Mouse (Mus musculus): ENCODE data around the gene Scrn3. TPM values are rescaled to one million over a fixed set of nuclear protein-coding genes. Genes with fewer than 3 reads are reported as not detected.

Gene Scrn3
- polyA plus RNA-seq, 1 experiment = 6.8 TPM

- no peak for TF ChIP-seq POLR2A (IDR thresholded peaks at IDR 0.05; ENCODE audit: borderline replicate concordance, extremely low read depth, insufficient read depth, insufficient read length, poor library complexity, severe bottlenecking)
- TF ChIP-seq CTCF (IDR thresholded peaks at IDR 0.05; ENCODE audit: borderline replicate concordance, extremely low read depth, insufficient read depth, insufficient read length) = no peak
- no peak for DNase-seq (ENCODE audit: low read depth)
Measured at GRCm38 (mm10) chr2:73291130-73291529, 21.3 kb upstream of the Scrn3 start.

- DNase-seq (ENCODE audit: low read depth) = no peak
- TF ChIP-seq POLR2A (IDR thresholded peaks at IDR 0.05; ENCODE audit: borderline replicate concordance, extremely low read depth, insufficient read depth, insufficient read length, poor library complexity, severe bottlenecking) (no peak), CTCF (IDR thresholded peaks at IDR 0.05; ENCODE audit: borderline replicate concordance, extremely low read depth, insufficient read depth, insufficient read length) (no peak)
Measured at GRCm38 (mm10) chr2:73295023-73295422, 17.4 kb upstream of the Scrn3 start.

DNA sequence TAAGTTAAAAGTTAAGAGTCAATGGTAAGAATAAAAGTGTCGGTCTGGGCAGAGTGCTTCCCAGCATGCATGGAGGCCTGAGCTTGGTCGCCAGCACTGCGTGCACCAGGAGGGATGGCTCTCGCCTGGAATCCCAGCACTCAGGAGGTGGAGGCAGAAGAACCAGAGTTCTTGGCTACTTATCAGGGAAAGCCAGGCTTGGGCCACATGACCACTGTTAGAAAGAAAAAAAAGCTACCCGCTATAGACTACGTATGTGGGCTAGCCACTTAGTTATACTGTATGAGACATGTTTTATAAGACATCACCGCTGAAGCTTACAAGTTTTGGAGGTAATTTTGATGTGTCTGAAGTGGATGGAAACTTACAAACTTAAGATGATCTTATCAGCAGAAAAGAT is 14.2 kb upstream of the Scrn3 start:
- no peak for TF ChIP-seq CTCF (IDR thresholded peaks at IDR 0.05; ENCODE audit: borderline replicate concordance, extremely low read depth, insufficient read depth, insufficient read length)
- no peak for TF ChIP-seq POLR2A (IDR thresholded peaks at IDR 0.05; ENCODE audit: borderline replicate concordance, extremely low read depth, insufficient read depth, insufficient read length, poor library complexity, severe bottlenecking)
- no peak for DNase-seq (ENCODE audit: low read depth)

- no peak for DNase-seq (ENCODE audit: low read depth)
- no peak for TF ChIP-seq POLR2A (IDR thresholded peaks at IDR 0.05; ENCODE audit: borderline replicate concordance, extremely low read depth, insufficient read depth, insufficient read length, poor library complexity, severe bottlenecking)
- no peak for TF ChIP-seq CTCF (IDR thresholded peaks at IDR 0.05; ENCODE audit: borderline replicate concordance, extremely low read depth, insufficient read depth, insufficient read length)
Measured at GRCm38 (mm10) chr2:73298841-73299240, 13.6 kb upstream of the Scrn3 start.

- no peak for TF ChIP-seq POLR2A (IDR thresholded peaks at IDR 0.05; ENCODE audit: borderline replicate concordance, extremely low read depth, insufficient read depth, insufficient read length, poor library complexity, severe bottlenecking)
- no peak for TF ChIP-seq CTCF (IDR thresholded peaks at IDR 0.05; ENCODE audit: borderline replicate concordance, extremely low read depth, insufficient read depth, insufficient read length)
- DNase-seq (ENCODE audit: low read depth) = no peak
Measured at GRCm38 (mm10) chr2:73301979-73302378, 10.4 kb upstream of the Scrn3 start.

GRCm38 (mm10) chr2:73302722-73303121 is 9.7 kb upstream of the Scrn3 start:
- TF ChIP-seq POLR2A (IDR thresholded peaks at IDR 0.05; ENCODE audit: borderline replicate concordance, extremely low read depth, insufficient read depth, insufficient read length, poor library complexity, severe bottlenecking) (no peak), CTCF (IDR thresholded peaks at IDR 0.05; ENCODE audit: borderline replicate concordance, extremely low read depth, insufficient read depth, insufficient read length) (no peak)
- no peak for DNase-seq (ENCODE audit: low read depth)

DNA sequence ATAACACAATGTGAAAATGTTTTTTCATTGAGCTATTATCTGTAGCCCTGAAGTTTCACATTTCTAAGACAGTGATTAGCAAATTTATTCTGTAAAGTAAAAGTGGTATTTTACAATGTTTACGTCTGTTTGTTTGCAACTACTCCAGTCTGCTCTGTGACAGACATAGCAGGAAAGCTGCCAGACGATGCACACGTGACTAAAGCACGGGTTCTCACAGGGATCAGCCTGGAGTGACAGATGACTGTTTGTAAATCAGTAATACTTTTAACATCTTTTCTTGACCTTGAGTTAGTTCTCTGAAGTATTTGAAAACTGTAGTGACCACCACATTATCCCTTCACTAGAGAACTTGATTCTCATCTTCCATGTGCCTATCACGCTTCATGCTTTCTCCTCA is 7.9 kb upstream of the Scrn3 start:
- TF ChIP-seq CTCF (IDR thresholded peaks at IDR 0.05; ENCODE audit: borderline replicate concordance, extremely low read depth, insufficient read depth, insufficient read length) = no peak
- no peak for DNase-seq (ENCODE audit: low read depth)

DNA sequence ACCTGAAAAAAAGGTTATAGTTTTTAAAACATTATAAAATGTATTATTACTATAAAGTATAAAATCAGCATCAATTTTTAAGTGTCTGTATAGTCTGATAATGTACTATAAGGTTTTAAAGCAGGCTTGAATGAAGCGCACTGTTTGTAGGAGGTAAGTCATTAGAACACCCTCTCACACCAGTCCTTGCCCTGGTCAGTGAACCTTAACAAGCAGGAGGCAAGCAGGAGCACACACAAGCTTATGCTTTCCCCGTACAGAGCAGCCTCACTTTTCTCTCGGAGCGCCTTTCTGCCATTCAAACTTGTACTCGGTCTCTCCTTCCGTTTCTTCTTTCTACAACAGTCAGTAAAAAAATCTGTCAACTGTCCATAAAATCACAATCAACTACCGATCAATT is 6.4 kb upstream of the Scrn3 start:
- TF ChIP-seq POLR2A (IDR thresholded peaks at IDR 0.05; ENCODE audit: borderline replicate concordance, extremely low read depth, insufficient read depth, insufficient read length, poor library complexity, severe bottlenecking) (no peak), CTCF (IDR thresholded peaks at IDR 0.05; ENCODE audit: borderline replicate concordance, extremely low read depth, insufficient read depth, insufficient read length) (no peak)
- no peak for DNase-seq (ENCODE audit: low read depth)

- TF ChIP-seq CTCF (IDR thresholded peaks at IDR 0.05; ENCODE audit: borderline replicate concordance, extremely low read depth, insufficient read depth, insufficient read length) = no peak
- TF ChIP-seq POLR2A (IDR thresholded peaks at IDR 0.05; ENCODE audit: borderline replicate concordance, extremely low read depth, insufficient read depth, insufficient read length, poor library complexity, severe bottlenecking) = no peak
- DNase-seq (ENCODE audit: low read depth) = peak; percentile 53
Measured at GRCm38 (mm10) chr2:73313117-73313501, 708 bp downstream of the Scrn3 start.

GRCm38 (mm10) chr2:73314311-73314710 is 1.9 kb downstream of the Scrn3 start:
- DNase-seq (ENCODE audit: low read depth) = no peak
- no peak for TF ChIP-seq POLR2A (IDR thresholded peaks at IDR 0.05; ENCODE audit: borderline replicate concordance, extremely low read depth, insufficient read depth, insufficient read length, poor library complexity, severe bottlenecking)
- no peak for TF ChIP-seq CTCF (IDR thresholded peaks at IDR 0.05; ENCODE audit: borderline replicate concordance, extremely low read depth, insufficient read depth, insufficient read length)

- TF ChIP-seq POLR2A (IDR thresholded peaks at IDR 0.05; ENCODE audit: borderline replicate concordance, extremely low read depth, insufficient read depth, insufficient read length, poor library complexity, severe bottlenecking) = no peak
- TF ChIP-seq CTCF (IDR thresholded peaks at IDR 0.05; ENCODE audit: borderline replicate concordance, extremely low read depth, insufficient read depth, insufficient read length) = no peak
- no peak for DNase-seq (ENCODE audit: low read depth)
Measured at GRCm38 (mm10) chr2:73317426-73317825, 5.0 kb downstream of the Scrn3 start.

DNA sequence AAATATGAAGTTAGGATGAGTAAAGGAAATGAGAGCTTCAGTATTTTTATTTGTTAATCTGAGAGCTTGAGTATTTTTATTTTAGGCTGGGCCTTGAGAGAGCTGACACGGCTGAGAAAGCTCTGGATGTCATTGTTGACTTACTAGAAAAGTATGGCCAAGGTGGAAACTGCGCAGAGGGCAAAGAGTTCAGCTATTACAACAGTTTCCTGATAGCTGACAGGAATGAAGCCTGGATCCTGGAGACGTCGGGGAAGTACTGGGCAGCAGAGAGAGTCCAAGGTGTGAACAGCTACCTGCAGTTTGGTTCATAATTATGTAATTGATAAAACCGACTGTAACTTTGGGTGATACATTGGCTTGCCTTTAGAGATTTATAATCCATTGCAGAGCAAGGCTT is 6.8 kb downstream of the Scrn3 start:
- DNase-seq (ENCODE audit: low read depth) = no peak
- no peak for TF ChIP-seq POLR2A (IDR thresholded peaks at IDR 0.05; ENCODE audit: borderline replicate concordance, extremely low read depth, insufficient read depth, insufficient read length, poor library complexity, severe bottlenecking)

DNA sequence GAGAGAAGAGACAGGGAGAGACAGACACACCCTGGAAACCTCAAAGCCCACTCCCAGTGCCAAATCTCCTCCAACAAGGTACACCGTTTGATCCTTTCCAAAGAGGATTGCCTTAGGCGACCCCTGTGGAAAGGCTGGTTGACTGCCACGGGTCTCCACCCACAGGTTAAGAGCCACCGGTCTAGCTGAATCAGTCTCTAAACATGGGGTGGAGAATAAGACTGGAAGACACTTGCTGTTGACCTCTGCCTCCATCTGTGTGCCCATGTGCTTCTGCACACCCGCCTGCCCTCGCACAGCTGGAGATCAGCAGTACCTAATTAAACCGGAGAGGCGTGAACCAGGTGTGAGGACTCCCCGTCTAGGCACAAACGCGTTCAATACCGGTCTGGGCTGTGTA is 10.6 kb downstream of the Scrn3 start:
- DNase-seq (ENCODE audit: low read depth) = no peak
- TF ChIP-seq CTCF (IDR thresholded peaks at IDR 0.05; ENCODE audit: borderline replicate concordance, extremely low read depth, insufficient read depth, insufficient read length) (no peak), POLR2A (IDR thresholded peaks at IDR 0.05; ENCODE audit: borderline replicate concordance, extremely low read depth, insufficient read depth, insufficient read length, poor library complexity, severe bottlenecking) (no peak)
